Mouse (Mus musculus): ENCODE results near the gene Lgals8. TPM values are rescaled to one million over a fixed set of nuclear protein-coding genes. Genes with fewer than 3 reads are reported as not detected.
"Not testable (repeated sequence)": the region's sequence is repeated elsewhere in the genome, so short reads cannot be mapped to it uniquely, and the experiment has no call there.

Gene Lgals8
- polyA plus RNA-seq, 1 experiment from 2014 or later: 12.7 TPM

DNA sequence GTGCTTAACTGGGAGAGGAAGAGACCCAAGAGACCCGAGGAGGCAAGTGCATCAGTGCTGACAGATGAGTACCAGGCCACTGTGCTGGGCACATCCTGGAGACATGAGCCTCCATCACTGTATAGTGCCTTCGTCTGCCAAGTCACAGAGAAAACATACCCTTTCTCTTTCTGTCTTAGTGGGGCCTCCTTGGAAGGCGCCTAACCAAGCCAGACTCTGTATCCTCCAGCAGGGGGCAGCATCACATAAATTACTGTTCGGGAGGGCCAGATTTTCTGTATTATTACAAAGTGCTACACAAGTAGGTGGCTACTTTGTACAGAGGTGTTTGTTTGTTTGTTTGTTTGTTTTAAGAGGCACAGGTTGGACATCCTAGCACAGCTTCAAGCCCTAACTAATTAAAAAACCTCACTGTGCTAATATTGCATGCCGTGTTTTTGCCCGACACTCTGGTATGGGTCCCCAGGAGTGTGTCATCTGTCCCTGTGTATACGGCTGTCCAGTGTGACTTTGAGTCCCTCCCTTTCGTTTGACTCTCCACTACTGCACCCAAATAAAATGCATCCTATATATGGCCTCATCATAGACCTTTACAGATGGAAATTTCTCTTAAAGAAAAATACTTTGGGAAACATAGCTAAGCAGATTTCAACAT, 9.1 kb upstream of the Lgals8 start:
- H3K4me3 ChIP-seq (ENCODE audit: low read depth, low read length): no peak overlapping the region
- H3K36me3 ChIP-seq (ENCODE audit: control insufficient read depth, insufficient read depth, low read length): no peaks in the 10 kb centered on the region
- no peak overlapping the region for H3K4me2 ChIP-seq
- no peaks in the 10 kb centered on the region for H3K4me1 ChIP-seq (ENCODE audit: control insufficient read depth, insufficient read depth, low read length)
- WGBS (ENCODE audit: insufficient replicate concordance): 35% methylated on average over 8 of the region's 8 CpGs
- H3K27ac ChIP-seq (ENCODE audit: low read depth, low read length): no peak overlapping the region
- no peak overlapping the region for H3K9ac ChIP-seq (ENCODE audit: low read depth, low read length)
- no peak; the same call in 1 of the 2 replicates for ATAC-seq (replicated peaks; ENCODE audit: insufficient number of reproducible peaks, low FRiP score, low TSS enrichment)
- H3K9me3 ChIP-seq (replicated peaks; ENCODE audit: control insufficient read depth, low read length): no peaks in the 10 kb centered on the region
- H3K27me3 ChIP-seq (ENCODE audit: control insufficient read depth, insufficient read depth, low read length): no peaks in the 10 kb centered on the region

DNA sequence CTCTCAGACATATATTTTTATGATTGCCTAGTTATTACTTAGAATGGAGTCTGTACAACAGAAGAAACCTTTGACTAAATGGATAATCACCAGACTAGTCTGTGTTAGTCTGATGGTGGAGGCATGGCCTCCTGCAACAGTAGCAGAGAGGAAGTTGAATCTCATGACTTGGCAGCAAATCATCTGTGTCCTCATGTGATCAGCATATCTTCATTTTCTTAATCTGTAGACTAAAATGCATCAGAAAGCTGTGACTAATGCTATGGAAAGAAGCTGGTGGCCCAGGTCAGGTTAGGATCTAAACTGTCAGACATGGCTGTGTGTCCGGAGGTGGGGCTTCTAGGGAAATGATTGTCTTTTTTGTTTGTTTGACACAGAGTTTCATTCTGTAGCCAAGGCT, 3.7 kb upstream of the Lgals8 start:
- H3K36me3 ChIP-seq (ENCODE audit: control insufficient read depth, insufficient read depth, low read length): no peaks in the 10 kb centered on the region
- no peak overlapping the region for H3K9ac ChIP-seq (ENCODE audit: low read depth, low read length)
- H3K4me2 ChIP-seq: no peak overlapping the region
- no peaks in the 10 kb centered on the region for H3K27me3 ChIP-seq (ENCODE audit: control insufficient read depth, insufficient read depth, low read length)
- no peak overlapping the region for H3K4me3 ChIP-seq (ENCODE audit: low read depth, low read length)
- no peaks in the 10 kb centered on the region for H3K4me1 ChIP-seq (ENCODE audit: control insufficient read depth, insufficient read depth, low read length)
- no peaks in the 10 kb centered on the region for H3K9me3 ChIP-seq (replicated peaks; ENCODE audit: control insufficient read depth, low read length)
- WGBS (ENCODE audit: insufficient replicate concordance): 85% methylated on average over 1 of the region's 1 CpGs
- no peak for ATAC-seq (replicated peaks; ENCODE audit: insufficient number of reproducible peaks, low FRiP score, low TSS enrichment)
- no peak overlapping the region for H3K27ac ChIP-seq (ENCODE audit: low read depth, low read length)

DNA sequence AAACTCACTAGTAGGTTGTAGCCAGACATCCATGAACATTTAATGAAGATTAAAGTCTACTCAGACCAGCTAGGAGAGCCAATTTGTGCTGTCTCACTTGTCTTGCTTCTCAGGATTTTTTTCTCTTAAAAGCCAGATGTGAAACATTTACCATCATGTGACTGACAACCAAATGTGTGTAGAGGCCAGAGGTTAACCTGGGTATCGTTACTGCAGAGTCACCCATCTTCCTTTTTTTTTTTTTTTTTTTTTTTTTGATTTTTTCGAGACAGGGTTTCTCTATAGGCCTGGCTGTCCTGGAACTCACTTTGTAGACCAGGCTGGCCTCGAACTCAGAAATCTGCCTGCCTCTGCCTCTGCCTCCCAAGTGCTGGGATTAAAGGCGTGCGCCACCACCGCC, 585 bp downstream of the Lgals8 start:
- H3K4me1 ChIP-seq (ENCODE audit: control insufficient read depth, insufficient read depth, low read length); H3K36me3 ChIP-seq (ENCODE audit: control insufficient read depth, insufficient read depth, low read length); H3K27ac ChIP-seq (ENCODE audit: low read depth, low read length); ATAC-seq (replicated peaks; ENCODE audit: insufficient number of reproducible peaks, low FRiP score, low TSS enrichment); H3K4me2 ChIP-seq; H3K9me3 ChIP-seq (replicated peaks; ENCODE audit: control insufficient read depth, low read length); H3K4me3 ChIP-seq (ENCODE audit: low read depth, low read length); H3K9ac ChIP-seq (ENCODE audit: low read depth, low read length); H3K27me3 ChIP-seq (ENCODE audit: control insufficient read depth, insufficient read depth, low read length): not testable (repeated sequence)
- WGBS (ENCODE audit: insufficient replicate concordance): 80% methylated on average over 6 of the region's 6 CpGs

DNA sequence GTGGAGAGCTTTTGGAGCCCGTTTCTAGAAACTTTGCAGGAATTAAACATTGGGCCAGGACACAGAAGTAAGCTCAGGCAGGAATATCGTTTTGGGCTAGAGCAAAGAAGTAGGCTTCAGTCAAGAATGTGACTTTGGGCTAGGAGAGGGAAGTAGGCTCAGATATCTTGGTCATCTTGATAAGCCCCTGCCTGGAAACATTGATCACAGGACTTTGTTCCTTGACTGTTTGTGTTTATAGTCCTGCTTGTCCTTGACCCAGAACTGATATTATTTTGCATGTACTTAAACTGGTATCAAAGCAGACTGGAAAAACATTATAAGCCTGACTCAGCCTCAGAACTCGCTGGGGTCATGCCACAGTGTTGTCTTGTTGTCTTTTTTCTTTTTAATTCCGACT, 2.1 kb downstream of the Lgals8 start:
- Histone ChIP-seq H3K27ac (ENCODE audit: low read depth, low read length) (no peak overlapping the region), H3K9ac (ENCODE audit: low read depth, low read length) (no peak overlapping the region), H3K27me3 (ENCODE audit: control insufficient read depth, insufficient read depth, low read length) (no peaks in the 10 kb centered on the region), H3K36me3 (ENCODE audit: control insufficient read depth, insufficient read depth, low read length) (no peaks in the 10 kb centered on the region), H3K9me3 (replicated peaks; ENCODE audit: control insufficient read depth, low read length) (no peaks in the 10 kb centered on the region), H3K4me1 (ENCODE audit: control insufficient read depth, insufficient read depth, low read length) (no peaks in the 10 kb centered on the region), H3K4me3 (ENCODE audit: low read depth, low read length) (no peak overlapping the region), H3K4me2 (no peak overlapping the region)
- no peak for ATAC-seq (replicated peaks; ENCODE audit: insufficient number of reproducible peaks, low FRiP score, low TSS enrichment)
- 71% methylated on average over 4 of the region's 4 CpGs for WGBS (ENCODE audit: insufficient replicate concordance)

DNA sequence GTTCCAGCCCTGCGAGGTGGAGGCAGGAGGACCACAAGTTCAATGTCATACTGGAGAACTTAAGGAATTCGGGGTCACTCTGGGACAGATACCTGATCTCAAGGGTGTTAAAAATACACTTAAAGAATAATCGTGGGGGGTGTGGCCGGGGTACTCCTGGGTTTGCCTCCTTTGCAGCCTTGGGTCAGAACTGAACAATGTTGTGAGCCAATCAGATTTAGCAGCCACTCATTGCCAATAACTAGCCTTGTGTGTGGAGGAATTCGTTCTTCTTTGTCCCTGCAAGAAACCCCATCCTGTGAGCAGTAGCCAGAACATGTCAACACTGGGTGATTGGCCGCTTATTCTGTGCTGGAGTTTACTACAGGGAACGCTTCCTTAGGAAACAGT, 3.0 kb downstream of the Lgals8 start:
- peak overlapping the region; percentile 71 for H3K4me2 ChIP-seq
- H3K27me3 ChIP-seq (ENCODE audit: control insufficient read depth, insufficient read depth, low read length): no peaks in the 10 kb centered on the region
- H3K9me3 ChIP-seq (replicated peaks; ENCODE audit: control insufficient read depth, low read length): no peaks in the 10 kb centered on the region
- 0 out of 2 replicates have a peak, but pooled peaks have one; percentile 2 for ATAC-seq (replicated peaks; ENCODE audit: insufficient number of reproducible peaks, low FRiP score, low TSS enrichment)
- WGBS (ENCODE audit: insufficient replicate concordance): 2% methylated on average over 7 of the region's 7 CpGs
- H3K27ac ChIP-seq (ENCODE audit: low read depth, low read length): no peak overlapping the region
- H3K36me3 ChIP-seq (ENCODE audit: control insufficient read depth, insufficient read depth, low read length): no peaks in the 10 kb centered on the region
- no peaks in the 10 kb centered on the region for H3K4me1 ChIP-seq (ENCODE audit: control insufficient read depth, insufficient read depth, low read length)
- peak overlapping the region; percentile 84; the same call in 1 of the 2 replicates for H3K9ac ChIP-seq (ENCODE audit: low read depth, low read length)
- peak overlapping the region; percentile 85 for H3K4me3 ChIP-seq (ENCODE audit: low read depth, low read length)

DNA sequence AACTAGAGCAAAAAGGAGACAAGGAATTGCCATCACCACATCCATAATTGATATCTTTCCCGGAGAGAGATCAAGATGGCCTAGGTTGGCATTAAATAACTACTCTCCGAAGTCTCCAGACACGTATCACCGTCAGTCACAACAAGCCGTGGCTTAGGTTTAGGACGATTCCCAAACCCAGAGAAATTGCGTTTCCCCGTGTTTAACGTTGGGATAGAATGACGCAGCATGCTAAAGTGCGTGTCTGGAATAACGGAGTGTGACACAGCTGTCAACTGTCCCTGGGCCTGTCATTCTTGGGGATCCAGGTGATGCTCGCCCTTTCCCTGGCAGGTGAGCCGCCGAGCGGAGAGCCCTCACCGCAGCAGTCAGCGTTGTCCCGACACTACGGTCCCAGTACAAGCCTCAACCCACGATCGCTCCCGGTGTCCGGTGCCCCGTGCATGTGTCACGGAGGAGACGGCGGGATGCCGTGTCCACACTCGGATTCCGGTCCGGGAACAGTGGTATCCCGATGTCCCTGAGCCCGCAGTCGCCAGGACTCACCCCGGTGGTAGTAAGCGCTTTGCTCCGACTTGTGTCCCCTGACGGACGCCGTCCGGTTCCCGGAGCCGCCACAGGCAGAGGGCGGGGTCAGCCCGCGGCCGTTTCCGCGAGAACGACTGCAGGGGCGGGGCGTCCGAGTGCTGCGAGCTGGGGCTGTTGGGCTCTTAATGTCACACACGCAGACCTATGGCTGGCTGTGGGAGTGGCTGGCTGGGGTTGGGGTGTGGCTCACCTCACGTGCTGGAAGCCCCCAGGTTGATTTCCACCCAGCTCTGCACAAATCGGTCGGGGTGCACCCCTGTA, 3.6 kb downstream of the Lgals8 start:
- H3K9me3 ChIP-seq (replicated peaks; ENCODE audit: control insufficient read depth, low read length): no peaks in the 10 kb centered on the region
- peak overlapping the region; percentile 84 for H3K9ac ChIP-seq (ENCODE audit: low read depth, low read length)
- H3K27ac ChIP-seq (ENCODE audit: low read depth, low read length): peak overlapping the region; percentile 73
- peak; percentile 93 for ATAC-seq (replicated peaks; ENCODE audit: insufficient number of reproducible peaks, low FRiP score, low TSS enrichment)
- H3K4me1 ChIP-seq (ENCODE audit: control insufficient read depth, insufficient read depth, low read length): 0 out of 2 replicates have a peak, but pooled peaks cover 2% of the 10 kb centered on the region
- peak overlapping the region; percentile 71 for H3K4me2 ChIP-seq
- H3K36me3 ChIP-seq (ENCODE audit: control insufficient read depth, insufficient read depth, low read length): no peaks in the 10 kb centered on the region
- WGBS (ENCODE audit: insufficient replicate concordance): under 1% methylated on average over 59 of the region's 59 CpGs
- peak overlapping the region; percentile 85 for H3K4me3 ChIP-seq (ENCODE audit: low read depth, low read length)
- no peaks in the 10 kb centered on the region for H3K27me3 ChIP-seq (ENCODE audit: control insufficient read depth, insufficient read depth, low read length)

DNA sequence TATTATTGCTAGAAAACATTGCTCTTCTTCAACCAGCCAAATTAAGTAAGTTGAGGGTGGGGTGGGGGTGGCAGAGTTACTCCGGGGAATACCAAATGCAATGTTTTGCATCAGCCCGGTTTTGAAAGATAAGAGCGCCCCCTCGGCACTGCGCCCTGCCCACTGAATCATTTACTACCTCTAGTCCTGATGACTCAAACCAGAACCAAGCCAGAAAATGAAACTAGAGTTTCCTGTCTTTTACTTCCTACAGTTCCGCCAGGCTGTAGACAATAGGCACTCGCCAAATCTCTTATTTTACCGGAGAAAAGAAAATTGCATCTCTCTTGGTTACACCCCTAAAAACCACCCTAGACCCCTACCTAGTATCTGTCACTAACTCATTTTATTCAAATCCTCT, 4.3 kb downstream of the Lgals8 start:
- ATAC-seq (replicated peaks; ENCODE audit: insufficient number of reproducible peaks, low FRiP score, low TSS enrichment): no peak
- H3K27me3 ChIP-seq (ENCODE audit: control insufficient read depth, insufficient read depth, low read length): no peaks in the 10 kb centered on the region
- peak overlapping the region; percentile 84 for H3K9ac ChIP-seq (ENCODE audit: low read depth, low read length)
- peak overlapping the region; percentile 85 for H3K4me3 ChIP-seq (ENCODE audit: low read depth, low read length)
- H3K27ac ChIP-seq (ENCODE audit: low read depth, low read length): peak overlapping the region; percentile 73; the same call in 1 of the 2 replicates
- H3K36me3 ChIP-seq (ENCODE audit: control insufficient read depth, insufficient read depth, low read length): no peaks in the 10 kb centered on the region
- H3K4me2 ChIP-seq: peak overlapping the region; percentile 71
- no peaks in the 10 kb centered on the region for H3K9me3 ChIP-seq (replicated peaks; ENCODE audit: control insufficient read depth, low read length)
- whole genome bisulfite sequencing (ENCODE audit: insufficient replicate concordance): 8% methylated on average over 8 of the region's 8 CpGs
- H3K4me1 ChIP-seq (ENCODE audit: control insufficient read depth, insufficient read depth, low read length): 0 out of 2 replicates have a peak, but pooled peaks cover 2% of the 10 kb centered on the region

DNA sequence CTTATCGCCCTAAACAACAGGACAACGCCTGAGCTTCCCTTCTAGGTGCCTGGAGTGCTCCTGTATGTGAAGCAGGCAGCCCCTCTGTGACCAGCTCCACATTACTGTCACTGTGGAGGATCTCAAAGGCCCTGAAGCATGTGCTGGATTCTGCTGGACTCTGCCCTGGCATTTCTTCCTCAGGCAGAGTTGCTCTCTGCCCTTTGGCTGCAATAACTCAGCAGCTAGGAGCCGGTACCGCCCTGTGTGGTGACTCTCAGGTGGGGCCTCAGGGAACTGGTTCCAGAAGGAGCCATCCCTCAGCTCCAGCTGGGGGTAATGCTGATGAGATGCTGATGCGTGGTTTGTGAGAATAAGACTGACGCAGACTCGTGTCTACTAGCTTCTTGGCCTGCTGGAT, 8.0 kb downstream of the Lgals8 start:
- H3K27me3 ChIP-seq (ENCODE audit: control insufficient read depth, insufficient read depth, low read length): no peaks in the 10 kb centered on the region
- 71% methylated on average over 7 of the region's 7 CpGs for WGBS (ENCODE audit: insufficient replicate concordance)

More for the DNA sequence above, 8.0 kb downstream of the Lgals8 start:
- ATAC-seq (replicated peaks; ENCODE audit: insufficient number of reproducible peaks, low FRiP score, low TSS enrichment): no peak
- no peak overlapping the region for H3K4me3 ChIP-seq (ENCODE audit: low read depth, low read length)
- 0 out of 2 replicates have a peak, but pooled peaks cover 2% of the 10 kb centered on the region for H3K4me1 ChIP-seq (ENCODE audit: control insufficient read depth, insufficient read depth, low read length)
- no peaks in the 10 kb centered on the region for H3K9me3 ChIP-seq (replicated peaks; ENCODE audit: control insufficient read depth, low read length)
- H3K9ac ChIP-seq (ENCODE audit: low read depth, low read length): no peak overlapping the region
- H3K36me3 ChIP-seq (ENCODE audit: control insufficient read depth, insufficient read depth, low read length): no peaks in the 10 kb centered on the region
- no peak overlapping the region for H3K4me2 ChIP-seq
- no peak overlapping the region for H3K27ac ChIP-seq (ENCODE audit: low read depth, low read length)
